Mouse (Mus musculus) gastrocnemius, adult 2 months (tissue): ENCODE results near the gene Hdac7. TPM values are rescaled to one million over a fixed set of nuclear protein-coding genes. Genes with fewer than 3 reads are reported as not detected.
A peak's percentile ranks its signal among the peaks of the same experiment; 100 is the strongest.

Experiments
- DNase-seq: peaks from one replicate; pipeline ENCODE4 v3.0.0; 2022
- H3K27ac ChIP-seq: fragments of 200-600 bp; 2 replicates; pipeline ENCODE4 v1.8.1; 2022; ENCODE audit warnings: mild to moderate bottlenecking
- H3K4me3 ChIP-seq: fragments of 200-600 bp; 2 replicates; pipeline ENCODE4 v1.8.1; 2022; ENCODE audit warnings: mild to moderate bottlenecking, moderate library complexity
- CTCF ChIP-seq: fragments of 200-600 bp; IDR thresholded peaks from 2 replicates; pipeline ENCODE4 v1.8.1; 2022; ENCODE audit warnings: antibody characterized with exemption, mild to moderate bottlenecking, moderate library complexity
- intact Hi-C: fragments of 180-260 bp; cut with DNase I; formaldehyde crosslinking; loops from one replicate; pipeline ENCODE4 v1.15.1; 2025
- total RNA-seq, 2 experiments: library from RNA; stranded (reverse); gene quantifications; 2 replicates each; pipeline ENCODE4 v1.2.3; 2021

Hdac7 gene
- total RNA-seq, 2 experiments from 2014 or later, result 10.2 to 11.6 TPM

DNA sequence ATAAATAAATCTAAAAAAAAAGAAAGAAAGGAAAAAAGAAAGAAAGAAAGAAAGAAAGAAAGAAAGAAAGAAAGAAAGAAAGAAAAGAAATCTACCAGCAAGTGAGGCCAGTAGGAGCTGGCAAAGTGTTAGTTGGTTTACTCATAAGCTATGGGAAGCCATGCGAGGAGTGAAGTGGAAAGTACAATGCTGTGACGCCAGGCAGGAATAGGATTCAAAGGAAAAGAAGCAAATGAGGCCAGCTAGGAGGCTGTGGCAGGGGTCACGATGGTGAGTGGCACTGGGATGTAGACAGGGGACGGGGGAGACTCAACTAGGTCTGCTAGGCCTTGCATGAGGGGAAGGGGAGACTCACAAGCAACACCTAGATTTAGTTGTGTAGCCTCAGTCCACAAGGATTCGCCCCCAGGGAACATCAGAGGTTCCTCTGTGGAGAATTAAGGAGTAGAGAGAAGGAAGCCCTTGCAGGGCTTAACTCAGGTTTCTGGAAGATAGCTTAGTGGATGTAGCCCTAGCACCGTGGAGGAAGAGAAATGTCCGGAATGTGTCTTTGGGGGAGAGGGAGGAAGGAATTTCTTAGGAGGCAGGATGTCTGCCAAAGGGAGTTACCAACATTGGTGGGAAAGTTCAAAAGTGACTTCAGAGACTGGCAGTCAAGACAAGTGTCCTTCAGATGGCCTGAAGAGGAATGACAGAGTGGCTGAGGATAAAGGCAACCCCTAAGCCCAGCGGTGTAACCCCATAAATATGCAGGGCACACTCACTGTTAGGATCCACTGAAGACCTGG is 65.8 kb downstream of the Hdac7 start, which contains the start of gene Slc48a1:
Gene Slc48a1, plus strand, starts transcription at position 210 of the 788 bp plus-strand sequence.
- no peak for TF ChIP-seq CTCF
- H3K27ac ChIP-seq, result peak within 1 kb of the TSS; percentile 78
- H3K4me3 ChIP-seq, result no peak within 1 kb of the TSS
- intact Hi-C loops, result no loop called here
- no peak for DNase-seq

DNA sequence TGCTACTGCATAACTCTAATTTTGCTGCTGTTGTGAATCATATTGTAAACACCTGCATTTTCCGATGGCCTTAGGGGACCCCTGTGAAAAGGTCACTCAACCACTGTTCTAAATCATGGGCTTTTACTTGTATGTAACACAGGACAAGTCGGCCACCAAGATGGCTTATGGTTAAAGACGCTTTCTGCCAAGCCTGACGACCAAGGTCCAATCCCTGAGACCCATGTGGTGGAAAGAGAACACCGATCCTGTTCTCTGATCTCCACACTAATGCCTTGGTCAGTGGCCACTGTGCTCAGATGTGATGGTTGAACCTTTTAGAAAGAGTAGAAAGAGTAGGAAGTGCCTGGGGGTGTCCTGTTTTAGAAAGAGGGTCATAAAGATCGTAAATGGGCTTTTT is 67.4 kb downstream of the Hdac7 start:
- TF ChIP-seq CTCF, result no peak
- Histone ChIP-seq H3K27ac (0 out of 2 replicates have a peak overlapping the region, but pooled peaks have one; percentile 12), H3K4me3 (no peak overlapping the region)
- DNase-seq, result no peak
- intact Hi-C loops, result loop anchor here (1.0 to 2.0 kb wide), 2 partner anchors 59 to 110 kb away; no protein-coding TSS in a partner anchor

DNA sequence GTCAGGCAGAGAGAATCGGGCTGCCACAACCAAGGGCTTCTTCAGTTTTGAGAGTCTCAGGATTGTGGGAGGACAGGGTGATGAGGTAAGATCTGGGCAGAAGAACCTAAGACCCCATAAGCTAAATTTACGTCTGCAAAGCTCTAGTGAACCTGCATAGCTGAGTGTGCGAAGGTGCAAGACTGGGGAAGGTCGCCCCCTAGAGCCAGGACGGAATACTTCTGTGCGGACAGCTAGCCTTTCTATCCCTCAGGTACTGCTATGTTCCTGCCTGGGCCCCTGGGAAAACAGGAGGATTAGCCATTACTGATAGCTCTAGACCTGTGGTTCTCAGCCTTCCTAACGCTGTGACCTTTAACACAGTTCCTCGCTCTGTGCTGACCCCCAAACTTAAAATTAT is 67.8 kb downstream of the Hdac7 start:
- Histone ChIP-seq H3K27ac (no peak overlapping the region), H3K4me3 (no peak overlapping the region)
- TF ChIP-seq CTCF, result peak; percentile 88
- DNase-seq, result peak; percentile 84
- intact Hi-C loops, result loop anchor here (1.0 to 2.0 kb wide), 2 partner anchors 58 to 110 kb away; no protein-coding TSS in a partner anchor

DNA sequence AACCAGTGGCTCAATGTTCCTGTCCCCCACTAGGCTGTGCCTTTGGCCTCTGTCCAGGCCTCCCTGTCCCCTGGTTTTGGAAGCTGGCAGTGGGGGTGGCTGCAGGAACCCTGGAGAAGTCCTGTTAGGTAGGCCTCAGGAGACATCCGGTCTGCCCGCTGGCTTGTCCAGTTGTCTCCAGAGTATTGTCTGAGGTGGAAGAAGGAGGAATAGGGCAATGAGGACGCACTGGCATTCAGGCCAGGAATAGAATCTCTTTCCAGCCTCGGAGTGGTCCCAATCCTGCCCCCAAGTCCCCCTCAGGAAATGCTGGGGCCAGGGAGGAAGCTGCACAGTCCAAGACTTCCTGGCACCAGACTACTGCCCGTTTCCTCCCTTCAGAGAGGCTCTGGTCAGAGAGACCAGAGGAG is 70.3 kb downstream of the Hdac7 start:
- intact Hi-C loops, result no loop called here
- no peak for TF ChIP-seq CTCF
- peak overlapping the region; percentile 75 for H3K27ac ChIP-seq
- no peak overlapping the region for H3K4me3 ChIP-seq
- no peak for DNase-seq

DNA sequence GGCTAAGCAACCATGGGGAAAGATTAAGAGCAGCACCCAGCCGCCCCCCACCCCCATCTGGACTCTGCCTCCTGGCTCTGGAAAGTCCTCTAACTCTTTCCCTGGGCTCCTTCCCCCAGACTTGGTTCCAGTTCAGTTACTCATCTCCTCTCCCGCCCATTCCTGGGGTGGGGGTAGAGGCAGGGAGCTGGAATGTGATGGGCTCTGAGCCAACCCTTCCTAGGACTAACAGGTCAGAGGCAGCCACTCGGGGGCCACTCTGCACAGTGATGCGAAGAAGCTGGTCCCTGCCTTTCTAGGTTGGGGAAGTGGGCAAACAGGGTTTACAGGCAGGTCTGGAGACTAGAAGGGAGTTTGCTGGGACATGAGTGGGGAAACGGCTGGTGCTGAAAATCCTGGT is 71.2 kb downstream of the Hdac7 start:
- peak; percentile 74 for DNase-seq
- TF ChIP-seq CTCF, result no peak
- intact Hi-C loops, result no loop called here
- H3K27ac ChIP-seq, result peak overlapping the region; percentile 75
- H3K4me3 ChIP-seq, result no peak overlapping the region

DNA sequence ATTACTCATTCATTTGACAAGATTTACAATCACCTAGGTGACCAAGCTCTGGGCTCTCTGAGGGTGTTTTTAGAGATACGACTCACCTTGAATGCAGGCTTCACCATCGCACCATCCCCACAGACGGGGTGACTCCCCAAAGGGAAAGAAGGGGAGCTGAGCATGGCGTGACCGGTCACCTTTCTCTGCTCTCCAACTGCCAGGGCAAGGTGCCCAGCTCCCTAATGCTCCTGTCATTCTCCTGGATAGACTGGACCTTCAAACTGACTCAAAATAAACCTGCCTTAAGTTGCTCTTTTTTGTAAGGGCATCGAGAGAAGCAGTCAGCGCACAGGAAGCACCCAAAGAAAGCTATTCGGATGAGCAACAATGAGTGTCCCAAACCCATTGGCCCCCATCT is 74.0 kb downstream of the Hdac7 start:
- intact Hi-C loops, result no loop called here

DNA sequence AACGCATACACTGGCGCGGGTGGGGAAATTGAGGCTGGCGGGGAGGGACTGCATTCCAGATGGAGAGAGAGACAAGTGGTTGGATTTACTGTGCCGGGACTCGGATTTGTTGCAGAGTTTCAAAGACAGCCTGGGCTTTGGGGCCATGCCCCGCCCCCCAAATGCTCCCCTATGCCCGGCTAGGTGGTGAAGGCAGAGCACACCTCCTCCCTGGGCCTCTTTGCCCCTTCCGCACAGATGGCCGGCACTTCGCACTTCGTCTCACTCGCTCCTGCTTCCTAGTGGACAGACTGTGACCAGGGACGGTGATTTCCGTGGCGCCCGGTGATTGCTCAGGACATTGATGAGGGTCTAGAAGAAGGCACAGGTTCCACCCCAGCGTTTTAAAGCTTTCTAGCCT is 76.1 kb downstream of the Hdac7 start:
- Histone ChIP-seq H3K4me3 (peak overlapping the region; percentile 82), H3K27ac (peak overlapping the region; percentile 90)
- peak; percentile 44 for DNase-seq
- TF ChIP-seq CTCF, result no peak
- intact Hi-C loops, result no loop called here

More for the DNA sequence above, 74.0 kb downstream of the Hdac7 start:
- Histone ChIP-seq H3K4me3 (no peak overlapping the region), H3K27ac (no peak overlapping the region)
- TF ChIP-seq CTCF, result no peak
- no peak for DNase-seq

DNA sequence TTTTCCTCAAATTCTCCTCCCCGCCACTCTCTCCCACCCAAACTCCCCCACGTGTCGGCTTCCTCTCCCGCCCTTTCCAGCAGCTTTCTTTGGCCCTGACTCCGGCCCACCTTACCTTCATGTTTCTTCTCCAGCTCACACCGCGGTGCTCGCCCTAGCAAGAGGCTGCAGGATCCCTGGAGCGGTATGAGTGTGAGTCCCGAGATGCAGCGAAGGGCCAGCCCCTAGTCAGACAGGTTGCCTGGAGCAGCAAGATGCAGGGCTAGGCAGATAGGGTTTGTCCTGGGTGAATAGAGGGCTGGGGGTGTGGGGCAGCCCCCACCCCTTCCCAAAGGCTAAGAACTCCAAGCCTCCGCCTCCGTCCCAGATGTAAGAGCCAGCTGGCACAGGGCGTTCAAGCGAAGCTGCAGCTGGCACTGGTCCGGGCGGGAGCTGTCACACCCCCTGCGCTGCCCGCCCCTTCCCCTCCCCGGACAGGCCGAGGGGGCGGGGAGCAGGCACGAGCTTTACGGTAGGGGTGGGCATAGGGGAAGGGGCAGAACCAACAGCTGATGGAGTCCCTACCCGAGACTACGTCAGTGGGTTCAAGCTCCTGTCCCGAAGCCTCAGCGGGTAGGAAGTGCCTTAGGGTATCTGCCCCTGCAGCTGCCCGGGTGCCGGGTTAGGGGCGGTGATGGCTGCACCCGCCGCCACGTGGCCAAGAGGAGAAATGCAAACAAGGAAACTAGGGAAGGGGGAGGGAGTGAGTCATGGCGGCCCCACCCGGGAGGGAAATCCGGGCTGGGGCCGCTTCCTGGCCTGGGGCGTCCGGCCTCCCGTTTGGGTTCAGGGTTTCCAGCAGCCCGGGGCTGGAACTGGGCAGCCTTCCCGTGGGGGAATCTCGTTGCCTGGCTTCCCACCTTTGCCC is 76.8 kb downstream of the Hdac7 start, which contains the start of gene Rapgef3:
Gene Rapgef3, minus strand, starts transcription at position 693 of the 907 bp plus-strand sequence.
- H3K4me3 ChIP-seq, result peak within 1 kb of the TSS; percentile 82
- TF ChIP-seq CTCF, result peak; percentile 75
- peak; percentile 89 for DNase-seq
- H3K27ac ChIP-seq, result peak within 1 kb of the TSS; percentile 90
- intact Hi-C loops, result no loop called here

DNA sequence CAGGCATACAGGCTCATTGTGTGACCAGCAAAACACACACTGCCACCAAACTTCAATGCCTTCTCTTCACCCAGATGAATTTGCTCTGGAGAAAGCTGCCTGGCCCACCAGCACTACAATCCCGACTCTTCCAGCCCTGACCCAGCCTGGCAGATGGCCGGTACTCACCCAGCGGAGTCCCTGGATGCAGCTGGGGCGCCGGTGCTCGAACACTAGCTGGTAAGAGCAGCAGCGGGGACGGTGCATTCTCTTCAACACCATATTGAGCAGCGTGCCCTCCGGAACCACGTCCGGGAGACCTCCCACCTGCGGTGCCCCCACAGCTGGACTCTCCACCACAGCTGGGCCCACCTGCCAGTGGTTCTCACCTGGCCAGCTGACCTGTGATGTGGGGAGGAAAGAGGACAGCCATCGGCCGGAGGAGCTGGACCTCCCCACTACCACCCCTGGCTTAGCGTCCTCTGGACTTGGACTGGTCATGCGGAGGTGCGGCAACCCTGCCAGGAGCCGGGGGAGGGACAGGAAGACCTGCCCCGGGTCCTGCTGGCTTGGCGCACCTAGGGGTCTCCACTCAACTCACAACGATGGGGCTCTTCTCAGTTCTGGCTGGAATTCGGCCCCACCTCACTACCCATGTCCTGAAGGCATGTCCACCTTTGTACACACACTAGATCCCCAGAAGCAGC is 77.6 kb downstream of the Hdac7 start:
- TF ChIP-seq CTCF, result no peak
- intact Hi-C loops, result no loop called here
- peak overlapping the region; percentile 90 for H3K27ac ChIP-seq
- DNase-seq, result peak; percentile 54
- peak overlapping the region; percentile 82 for H3K4me3 ChIP-seq

DNA sequence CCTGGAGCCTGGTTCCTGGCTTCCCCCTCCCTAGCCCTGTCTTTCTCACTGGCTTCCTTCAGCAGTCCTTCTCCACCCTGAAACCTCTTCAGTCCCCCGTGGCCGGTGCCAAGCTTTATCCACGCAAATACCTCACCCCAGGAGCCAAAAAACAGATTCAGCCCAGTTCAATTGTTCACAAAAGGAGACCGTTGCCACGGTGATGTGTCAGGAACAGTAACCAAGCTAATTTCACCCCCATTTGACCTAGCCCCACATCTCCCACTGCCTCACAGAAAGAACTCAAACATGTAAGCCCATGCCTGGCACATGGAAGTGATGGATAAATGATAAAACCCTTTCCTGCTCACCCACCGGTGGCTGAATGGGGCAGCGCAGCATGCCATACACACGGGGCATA is 78.1 kb downstream of the Hdac7 start:
- H3K4me3 ChIP-seq, result peak overlapping the region; percentile 82
- DNase-seq, result no peak
- intact Hi-C loops, result no loop called here
- no peak for TF ChIP-seq CTCF
- H3K27ac ChIP-seq, result peak overlapping the region; percentile 90

DNA sequence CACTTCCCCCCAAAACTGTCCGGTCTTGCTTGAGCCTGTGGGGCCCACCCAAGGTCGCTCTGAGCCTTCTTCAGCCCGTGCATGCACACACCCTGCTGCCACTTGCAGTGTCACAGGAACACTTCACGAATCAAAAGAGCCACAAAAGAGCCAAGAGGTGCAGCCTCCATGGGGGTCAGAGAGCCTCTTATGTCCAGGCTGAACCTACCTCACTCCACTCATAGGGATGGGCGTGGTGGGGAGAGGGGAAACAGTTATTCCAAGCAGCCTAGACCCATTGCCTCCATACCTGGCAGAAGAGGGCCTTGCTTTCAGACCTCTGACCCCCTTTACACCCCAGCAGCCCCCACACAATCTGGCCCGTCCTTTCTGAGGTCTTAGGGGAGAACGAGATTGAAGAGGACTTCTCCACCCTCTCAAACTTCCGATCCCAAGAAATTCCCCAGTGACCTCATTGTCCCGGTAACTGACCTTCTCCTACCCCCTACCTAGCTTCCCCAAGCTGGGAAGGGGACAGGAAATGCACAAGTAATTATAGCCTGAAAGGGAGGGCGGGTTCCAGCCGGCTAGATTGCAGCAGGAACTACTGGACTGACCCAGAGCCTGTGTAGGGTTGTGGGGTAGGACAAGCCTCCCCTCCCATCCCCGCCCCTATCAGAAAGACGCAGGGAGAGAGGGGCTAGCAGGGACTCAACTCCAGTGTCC is 79.1 kb downstream of the Hdac7 start:
- Histone ChIP-seq H3K27ac (peak overlapping the region; percentile 90), H3K4me3 (peak overlapping the region; percentile 82)
- intact Hi-C loops, result no loop called here
- no peak for TF ChIP-seq CTCF
- DNase-seq, result no peak

DNA sequence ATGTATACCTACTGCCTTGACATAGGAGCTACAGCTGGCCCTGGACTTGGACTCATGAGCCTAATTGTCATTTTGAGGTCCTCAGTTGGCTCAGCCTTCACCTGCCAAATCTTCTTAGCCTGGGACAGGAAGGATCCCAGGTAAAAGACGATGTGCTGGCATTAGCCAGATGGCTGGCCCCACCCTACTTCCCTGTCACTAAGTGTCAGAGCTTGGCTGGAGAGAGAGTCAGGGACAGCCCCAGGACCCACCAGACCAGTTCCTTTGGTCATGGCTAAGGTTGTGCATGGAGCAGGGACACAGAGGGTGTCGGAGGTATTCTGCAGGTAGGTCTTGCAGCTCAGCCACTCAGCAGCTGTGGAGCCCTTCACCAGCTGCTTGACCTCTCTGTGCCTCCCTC is 79.8 kb downstream of the Hdac7 start:
- no peak for TF ChIP-seq CTCF
- DNase-seq, result no peak
- peak overlapping the region; percentile 90 for H3K27ac ChIP-seq
- intact Hi-C loops, result no loop called here
- H3K4me3 ChIP-seq, result peak overlapping the region; percentile 82
